Mouse (Mus musculus): ENCODE data around the gene Xpc. TPM values are rescaled to one million over a fixed set of nuclear protein-coding genes. Genes with fewer than 3 reads are reported as not detected.

Gene Xpc
- 2.8 and 3.0 TPM in 2 replicates for polyA plus RNA-seq (2012; rRNA removed)

DNA sequence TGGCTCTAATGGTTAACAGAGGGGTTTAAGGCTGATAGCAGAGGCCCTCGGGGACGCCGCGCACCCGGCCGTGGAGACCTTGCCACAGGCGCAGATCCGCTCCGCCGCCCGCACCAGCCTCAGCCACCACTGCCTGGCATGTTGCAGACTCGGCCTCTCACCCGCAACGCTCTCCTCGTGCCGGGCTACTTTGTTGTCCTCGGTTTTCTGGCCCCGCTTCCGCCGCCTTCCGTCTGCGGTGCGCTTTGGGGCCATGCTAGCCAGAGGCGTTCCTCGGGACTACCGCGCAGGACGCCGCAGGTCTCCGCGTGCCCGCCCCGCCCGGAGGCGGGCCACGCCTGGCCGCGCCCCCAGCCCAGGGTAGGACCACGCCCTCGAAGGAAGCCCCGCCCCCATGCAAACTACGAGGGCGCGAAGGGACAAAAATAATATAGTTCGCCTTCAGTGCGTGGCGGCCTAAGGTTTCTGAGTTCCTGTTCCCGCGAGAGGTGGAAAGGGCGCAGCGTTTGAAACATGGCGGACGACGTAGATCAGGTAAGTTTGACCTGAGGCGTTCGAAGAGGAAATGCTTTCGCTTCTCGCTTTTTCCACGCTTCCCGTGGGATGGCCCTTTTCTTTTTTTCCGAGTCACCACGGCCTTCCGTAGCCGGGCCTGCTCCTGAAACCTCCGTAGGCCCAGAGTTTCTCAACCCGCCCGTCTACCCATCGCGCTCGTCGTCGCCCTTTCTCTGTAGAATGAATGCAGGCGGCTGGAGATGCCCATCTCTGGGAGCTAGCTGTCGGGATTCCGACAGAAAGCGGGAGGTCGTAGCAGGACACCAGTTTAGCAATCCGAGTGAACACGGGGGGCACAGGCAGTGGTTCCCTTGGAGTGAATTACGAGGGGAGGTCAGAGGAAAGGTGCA is at the start of gene Xpc, which contains the start of gene Lsm3:
TSS of gene Xpc (minus strand) at position 344 of the 905 bp plus-strand sequence.
TSS of gene Lsm3 (plus strand) at position 384 of the 905 bp plus-strand sequence.

DNA sequence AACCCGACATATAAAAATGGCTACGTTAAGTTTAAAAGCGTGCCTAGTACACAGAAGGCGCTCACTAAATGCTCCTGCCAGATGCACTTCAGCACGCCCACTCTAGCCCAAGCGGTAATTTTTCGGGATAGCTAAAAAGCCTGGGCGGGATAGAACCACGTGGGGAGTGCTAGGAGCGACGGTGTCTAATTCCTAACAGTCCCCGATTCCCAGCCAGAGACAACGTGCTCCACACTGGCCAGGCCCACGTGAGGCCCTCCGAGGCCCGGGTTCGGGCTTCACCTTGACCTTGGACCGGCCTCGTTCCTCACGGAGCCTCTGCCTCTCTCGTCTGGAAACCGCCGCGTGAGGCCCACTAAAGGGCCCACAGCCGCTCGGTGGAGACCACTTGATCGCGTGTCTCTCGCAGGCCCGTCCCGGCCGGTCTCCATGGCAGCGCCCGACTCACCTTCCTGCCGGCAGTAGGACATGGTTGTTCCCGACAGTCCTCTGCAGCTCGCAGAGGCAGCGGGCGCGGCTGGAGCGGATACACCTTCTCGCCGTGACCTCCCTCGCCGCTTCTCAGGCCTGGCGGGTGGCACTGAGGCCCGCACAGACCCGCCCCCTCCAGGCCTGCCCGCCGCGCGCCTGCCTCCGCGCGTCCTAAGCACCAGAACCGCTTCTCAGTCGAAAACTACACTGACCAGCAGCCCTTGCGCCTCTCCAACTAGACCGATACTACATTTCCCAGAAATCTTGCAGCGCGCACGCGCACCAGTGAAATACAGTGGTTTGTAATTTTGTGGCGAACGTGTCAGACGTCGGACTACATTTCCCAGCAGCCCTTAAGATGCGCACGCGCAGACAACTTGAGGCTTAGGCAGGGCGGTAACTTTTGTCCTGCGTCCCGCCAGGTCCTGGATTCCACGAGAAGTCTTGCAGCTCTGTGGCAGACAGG is 42.6 kb downstream of the Xpc start, which contains the start of the genes Chchd4 and Tmem43:
TSS of gene Chchd4 (minus strand) at position 679 of the 937 bp plus-strand sequence.
TSS of gene Tmem43 (plus strand) at position 836 of the 937 bp plus-strand sequence.

Other genes with a start within 250 kb of the Xpc start
- not detected in 2 replicates for gene Wnt7a, start 104.5 kb downstream of the Xpc start, polyA plus RNA-seq (2012; rRNA removed)
- gene Chchd4, start 42.3 kb downstream of the Xpc start, polyA plus RNA-seq (2012; rRNA removed): 6.7 and 7.8 TPM in 2 replicates
- gene Tmem43, start 42.2 kb downstream of the Xpc start, polyA plus RNA-seq (2012; rRNA removed): 6.6 and 7.9 TPM in 2 replicates
- 104 and 105 TPM in 2 replicates for gene Lsm3, start within 50 bp of the Xpc start, polyA plus RNA-seq (2012; rRNA removed)
- gene Slc6a6, start 168.2 kb upstream of the Xpc start, polyA plus RNA-seq (2012; rRNA removed): 7.0 and 8.7 TPM in 2 replicates